Mouse (Mus musculus): ENCODE measurements around the gene Pik3r5. TPM values are rescaled to one million over a fixed set of nuclear protein-coding genes. Genes with fewer than 3 reads are reported as not detected.

Gene Pik3r5
- 5.8 and 5.9 TPM in 2 replicates for polyA plus RNA-seq (2012; rRNA removed)

GRCm38 (mm10) chr11:68431699-68432360, at the start of gene Pik3r5:
Gene Pik3r5, plus strand, starts transcription at chr11:68432121.

GRCm38 (mm10) chr11:68400727-68401219, 31.1 kb upstream of the Pik3r5 start, which contains the start of gene Ntn1:
Gene Ntn1, minus strand, starts transcription at chr11:68400823.

GRCm38 (mm10) chr11:68502902-68503629, 71.1 kb downstream of the Pik3r5 start, which contains the start of gene Pik3r6:
Gene Pik3r6, plus strand, starts transcription at chr11:68503019.

Other genes with a start within 250 kb of the Pik3r5 start
- 35.2 and 38.9 TPM in 2 replicates for gene Ntn1, start 31.3 kb upstream of the Pik3r5 start, polyA plus RNA-seq (2012; rRNA removed)
- gene Pik3r6, start 70.9 kb downstream of the Pik3r5 start, polyA plus RNA-seq (2012; rRNA removed) = 1.8 and 2.0 TPM in 2 replicates
- 6.5 and 8.3 TPM in 2 replicates for gene Mfsd6l, start 124.1 kb downstream of the Pik3r5 start, polyA plus RNA-seq (2012; rRNA removed)
- not detected in 2 replicates for gene Ccdc42, start 154.9 kb downstream of the Pik3r5 start, polyA plus RNA-seq (2012; rRNA removed)

Data from colon, adult 2 months (tissue).